Mouse (Mus musculus): ENCODE results near the gene Srcin1. TPM values are rescaled to one million over a fixed set of nuclear protein-coding genes. Genes with fewer than 3 reads are reported as not detected.

The Srcin1 gene
- polyA plus RNA-seq, 1 experiment from 2014 or later = 0.80 TPM

- Histone ChIP-seq H3K4me3 (no peak overlapping the region), H3K36me3 (replicated peaks) (no peaks in the 10 kb centered on the region), H3K4me1 (peaks cover 72% of the 10 kb centered on the region), H3K9me3 (no peaks in the 10 kb centered on the region), H3K27ac (replicated peaks) (no peak overlapping the region), H3K27me3 (replicated peaks; ENCODE audit: low read depth, poor library complexity, severe bottlenecking) (peaks cover 99% of the 10 kb centered on the region)
- no peak for DNase-seq (ENCODE audit: low spot score)
- 83% methylated on average over 9 of the region's 9 CpGs for WGBS
These were observed 32.1 kb downstream of the Srcin1 start for GRCm38 (mm10) chr11:97543883-97544282.

- peaks cover 68% of the 10 kb centered on the region for H3K4me1 ChIP-seq
- peak overlapping the region; percentile 30 for H3K27ac ChIP-seq (replicated peaks)
- H3K27me3 ChIP-seq (replicated peaks; ENCODE audit: low read depth, poor library complexity, severe bottlenecking) = peaks cover 99% of the 10 kb centered on the region
- no peak overlapping the region for H3K4me3 ChIP-seq
- H3K9me3 ChIP-seq = no peaks in the 10 kb centered on the region
- DNase-seq (ENCODE audit: low spot score) = no peak
- H3K36me3 ChIP-seq (replicated peaks) = no peaks in the 10 kb centered on the region
- 64% methylated on average over 12 of the region's 12 CpGs for WGBS
These were observed 32.7 kb downstream of the Srcin1 start for GRCm38 (mm10) chr11:97543181-97543733.

GRCm38 (mm10) chr11:97542171-97543150 lies 33.5 kb downstream of the Srcin1 start:
- WGBS = 69% methylated on average over 22 of the region's 22 CpGs
- Histone ChIP-seq H3K4me3 (no peak overlapping the region), H3K4me1 (peaks cover 63% of the 10 kb centered on the region), H3K9me3 (no peaks in the 10 kb centered on the region), H3K27me3 (replicated peaks; ENCODE audit: low read depth, poor library complexity, severe bottlenecking) (peaks cover 99% of the 10 kb centered on the region), H3K36me3 (replicated peaks) (no peaks in the 10 kb centered on the region), H3K27ac (replicated peaks) (no peak overlapping the region)
- DNase-seq (ENCODE audit: low spot score) = no peak

GRCm38 (mm10) chr11:97540604-97541003 lies 35.4 kb downstream of the Srcin1 start:
- WGBS = 61% methylated on average over 3 of the region's 3 CpGs
- peaks cover 61% of the 10 kb centered on the region for H3K4me1 ChIP-seq
- no peak for DNase-seq (ENCODE audit: low spot score)
- peaks cover 99% of the 10 kb centered on the region for H3K27me3 ChIP-seq (replicated peaks; ENCODE audit: low read depth, poor library complexity, severe bottlenecking)
- H3K36me3 ChIP-seq (replicated peaks) = no peaks in the 10 kb centered on the region
- H3K27ac ChIP-seq (replicated peaks) = no peak overlapping the region
- no peaks in the 10 kb centered on the region for H3K9me3 ChIP-seq
- no peak overlapping the region for H3K4me3 ChIP-seq

GRCm38 (mm10) chr11:97540136-97540535 lies 35.9 kb downstream of the Srcin1 start:
- H3K36me3 ChIP-seq (replicated peaks) = no peaks in the 10 kb centered on the region
- H3K27ac ChIP-seq (replicated peaks) = no peak overlapping the region
- WGBS = 72% methylated on average over 3 of the region's 3 CpGs
- H3K9me3 ChIP-seq = no peaks in the 10 kb centered on the region
- H3K27me3 ChIP-seq (replicated peaks; ENCODE audit: low read depth, poor library complexity, severe bottlenecking) = peaks cover 99% of the 10 kb centered on the region
- H3K4me1 ChIP-seq = peaks cover 63% of the 10 kb centered on the region
- no peak overlapping the region for H3K4me3 ChIP-seq
- DNase-seq (ENCODE audit: low spot score) = no peak

GRCm38 (mm10) chr11:97539622-97540021 lies 36.4 kb downstream of the Srcin1 start:
- DNase-seq (ENCODE audit: low spot score) = no peak
- H3K9me3 ChIP-seq = no peaks in the 10 kb centered on the region
- WGBS = 82% methylated on average over 5 of the region's 5 CpGs
- peaks cover 99% of the 10 kb centered on the region for H3K27me3 ChIP-seq (replicated peaks; ENCODE audit: low read depth, poor library complexity, severe bottlenecking)
- no peak overlapping the region for H3K27ac ChIP-seq (replicated peaks)
- no peak overlapping the region for H3K4me3 ChIP-seq
- H3K36me3 ChIP-seq (replicated peaks) = no peaks in the 10 kb centered on the region
- H3K4me1 ChIP-seq = peaks cover 69% of the 10 kb centered on the region

GRCm38 (mm10) chr11:97537580-97538089 lies 38.4 kb downstream of the Srcin1 start:
- H3K9me3 ChIP-seq = no peaks in the 10 kb centered on the region
- H3K36me3 ChIP-seq (replicated peaks) = no peaks in the 10 kb centered on the region
- peaks cover 73% of the 10 kb centered on the region for H3K4me1 ChIP-seq
- H3K4me3 ChIP-seq = peak overlapping the region; percentile 61
- 19% methylated on average over 12 of the region's 12 CpGs for WGBS
- H3K27me3 ChIP-seq (replicated peaks; ENCODE audit: low read depth, poor library complexity, severe bottlenecking) = peaks cover 99% of the 10 kb centered on the region
- H3K27ac ChIP-seq (replicated peaks) = no peak overlapping the region
- no peak for DNase-seq (ENCODE audit: low spot score)

- Histone ChIP-seq H3K9me3 (no peaks in the 10 kb centered on the region), H3K27ac (replicated peaks) (peak overlapping the region; percentile 49), H3K4me1 (peaks cover 73% of the 10 kb centered on the region), H3K27me3 (replicated peaks; ENCODE audit: low read depth, poor library complexity, severe bottlenecking) (peaks cover 99% of the 10 kb centered on the region), H3K36me3 (replicated peaks) (no peaks in the 10 kb centered on the region), H3K4me3 (peak overlapping the region; percentile 61)
- WGBS = 1% methylated on average over 36 of the region's 36 CpGs
- DNase-seq (ENCODE audit: low spot score) = peak; percentile 73
These were observed 39.0 kb downstream of the Srcin1 start for GRCm38 (mm10) chr11:97536835-97537579.

GRCm38 (mm10) chr11:97536083-97536747 lies 39.8 kb downstream of the Srcin1 start:
- Histone ChIP-seq H3K27me3 (replicated peaks; ENCODE audit: low read depth, poor library complexity, severe bottlenecking) (peaks cover 99% of the 10 kb centered on the region), H3K27ac (replicated peaks) (no peak overlapping the region), H3K4me3 (peak overlapping the region; percentile 61), H3K36me3 (replicated peaks) (no peaks in the 10 kb centered on the region), H3K4me1 (peaks cover 77% of the 10 kb centered on the region), H3K9me3 (no peaks in the 10 kb centered on the region)
- DNase-seq (ENCODE audit: low spot score) = no peak
- 11% methylated on average over 35 of the region's 35 CpGs for WGBS

GRCm38 (mm10) chr11:97535660-97536059 lies 40.3 kb downstream of the Srcin1 start:
- Histone ChIP-seq H3K4me1 (peaks cover 77% of the 10 kb centered on the region), H3K36me3 (replicated peaks) (no peaks in the 10 kb centered on the region), H3K9me3 (no peaks in the 10 kb centered on the region), H3K4me3 (no peak overlapping the region), H3K27ac (replicated peaks) (no peak overlapping the region), H3K27me3 (replicated peaks; ENCODE audit: low read depth, poor library complexity, severe bottlenecking) (peaks cover 100% of the 10 kb centered on the region)
- DNase-seq (ENCODE audit: low spot score) = no peak
- WGBS = 42% methylated on average over 5 of the region's 5 CpGs

GRCm38 (mm10) chr11:97535308-97535630 lies 40.7 kb downstream of the Srcin1 start:
- Histone ChIP-seq H3K27me3 (replicated peaks; ENCODE audit: low read depth, poor library complexity, severe bottlenecking) (peaks cover 100% of the 10 kb centered on the region), H3K27ac (replicated peaks) (no peak overlapping the region), H3K36me3 (replicated peaks) (no peaks in the 10 kb centered on the region), H3K4me1 (peaks cover 73% of the 10 kb centered on the region), H3K9me3 (no peaks in the 10 kb centered on the region), H3K4me3 (peak overlapping the region; percentile 47)
- DNase-seq (ENCODE audit: low spot score) = no peak
- 20% methylated on average over 5 of the region's 5 CpGs for WGBS
